Mouse (Mus musculus): Measurements from ENCODE around the gene Stag1. TPM values are rescaled to one million over a fixed set of nuclear protein-coding genes. Genes with fewer than 3 reads are reported as not detected.
A peak's percentile ranks its signal among the peaks of the same experiment; 100 is the strongest.

Gene Stag1
- polyA plus RNA-seq, 1 experiment from 2014 or later = 44.7 TPM

GRCm38 (mm10) chr9:100626258-100626657 is 28.7 kb downstream of the Stag1 start:
- WGBS = 88% methylated on average over 2 of the region's 2 CpGs
- Histone ChIP-seq H3K4me2 (no peak overlapping the region), H3K9me3 (no peaks in the 10 kb centered on the region), H3K36me3 (no peaks in the 10 kb centered on the region), H3K27ac (no peak overlapping the region), H3K4me3 (no peak overlapping the region), H3K9ac (no peak overlapping the region), H3K4me1 (replicated peaks) (no peaks in the 10 kb centered on the region), H3K27me3 (no peaks in the 10 kb centered on the region)
- no peak for ATAC-seq (ENCODE audit: low FRiP score)

- H3K4me1 ChIP-seq (replicated peaks) = peaks cover 28% of the 10 kb centered on the region
- no peaks in the 10 kb centered on the region for H3K9me3 ChIP-seq
- no peaks in the 10 kb centered on the region for H3K36me3 ChIP-seq
- peak overlapping the region; percentile 99 for H3K27ac ChIP-seq
- no peak overlapping the region for H3K4me3 ChIP-seq
- no peak for ATAC-seq (ENCODE audit: low FRiP score)
- H3K9ac ChIP-seq = peak overlapping the region; percentile 39; the same call in 1 of the 2 replicates
- 29% methylated on average over 2 of the region's 2 CpGs for WGBS
- H3K27me3 ChIP-seq = no peaks in the 10 kb centered on the region
- H3K4me2 ChIP-seq = 0 out of 2 replicates have a peak overlapping the region, but pooled peaks have one; percentile 75
These were observed 43.2 kb downstream of the Stag1 start for GRCm38 (mm10) chr9:100640754-100641153.

GRCm38 (mm10) chr9:100641391-100642085 is 43.9 kb downstream of the Stag1 start:
- no peaks in the 10 kb centered on the region for H3K36me3 ChIP-seq
- ATAC-seq (ENCODE audit: low FRiP score) = no peak
- WGBS = 30% methylated on average over 6 of the region's 6 CpGs

GRCm38 (mm10) chr9:100642186-100642839 is 44.7 kb downstream of the Stag1 start:
- Histone ChIP-seq H3K4me2 (peak overlapping the region; percentile 75), H3K9me3 (no peaks in the 10 kb centered on the region), H3K4me1 (replicated peaks) (peaks cover 37% of the 10 kb centered on the region), H3K36me3 (no peaks in the 10 kb centered on the region), H3K9ac (peak overlapping the region; percentile 84), H3K4me3 (peak overlapping the region; percentile 81), H3K27me3 (no peaks in the 10 kb centered on the region), H3K27ac (peak overlapping the region; percentile 99)
- no peak for ATAC-seq (ENCODE audit: low FRiP score)
- under 1% methylated on average over 16 of the region's 16 CpGs for WGBS

More at GRCm38 (mm10) chr9:100641391-100642085, 43.9 kb downstream of the Stag1 start:
- Histone ChIP-seq H3K9me3 (no peaks in the 10 kb centered on the region), H3K4me1 (replicated peaks) (peaks cover 31% of the 10 kb centered on the region), H3K4me3 (peak overlapping the region; percentile 81), H3K4me2 (peak overlapping the region; percentile 75), H3K9ac (peak overlapping the region; percentile 84), H3K27ac (peak overlapping the region; percentile 99), H3K27me3 (no peaks in the 10 kb centered on the region)

GRCm38 (mm10) chr9:100642840-100643697 is 45.5 kb downstream of the Stag1 start:
- Histone ChIP-seq H3K27me3 (no peaks in the 10 kb centered on the region), H3K4me2 (peak overlapping the region; percentile 75), H3K9ac (peak overlapping the region; percentile 93), H3K36me3 (no peaks in the 10 kb centered on the region), H3K4me3 (peak overlapping the region; percentile 81), H3K9me3 (no peaks in the 10 kb centered on the region), H3K4me1 (replicated peaks) (peaks cover 37% of the 10 kb centered on the region), H3K27ac (peak overlapping the region; percentile 99)
- 1% methylated on average over 77 of the region's 97 CpGs for WGBS
- ATAC-seq (ENCODE audit: low FRiP score) = peak; percentile 99

GRCm38 (mm10) chr9:100644071-100644771 is 46.6 kb downstream of the Stag1 start:
- Histone ChIP-seq H3K27ac (peak overlapping the region; percentile 99), H3K9ac (peak overlapping the region; percentile 93), H3K4me2 (peak overlapping the region; percentile 62), H3K4me1 (replicated peaks) (peaks cover 37% of the 10 kb centered on the region), H3K27me3 (no peaks in the 10 kb centered on the region), H3K9me3 (no peaks in the 10 kb centered on the region), H3K36me3 (no peaks in the 10 kb centered on the region), H3K4me3 (peak overlapping the region; percentile 81)
- 0% methylated on average over 46 of the region's 64 CpGs for WGBS
- ATAC-seq (ENCODE audit: low FRiP score) = peak; percentile 34

- H3K27ac ChIP-seq = no peak overlapping the region
- no peak overlapping the region; the same call in 1 of the 2 replicates for H3K9ac ChIP-seq
- no peak for ATAC-seq (ENCODE audit: low FRiP score)
- WGBS = 35% methylated on average over 8 of the region's 8 CpGs
- H3K36me3 ChIP-seq = no peaks in the 10 kb centered on the region
- no peaks in the 10 kb centered on the region for H3K9me3 ChIP-seq
- H3K4me3 ChIP-seq = peak overlapping the region; percentile 81
- no peaks in the 10 kb centered on the region for H3K27me3 ChIP-seq
- peak overlapping the region; percentile 62 for H3K4me2 ChIP-seq
- peaks cover 34% of the 10 kb centered on the region for H3K4me1 ChIP-seq (replicated peaks)
These were observed 47.7 kb downstream of the Stag1 start for GRCm38 (mm10) chr9:100645026-100645940.

GRCm38 (mm10) chr9:100646276-100646675 is 48.7 kb downstream of the Stag1 start:
- ATAC-seq (ENCODE audit: low FRiP score) = no peak
- WGBS = 88% methylated on average over 2 of the region's 2 CpGs
- no peaks in the 10 kb centered on the region for H3K36me3 ChIP-seq
- no peaks in the 10 kb centered on the region for H3K27me3 ChIP-seq
- H3K4me1 ChIP-seq (replicated peaks) = peaks cover 24% of the 10 kb centered on the region
- no peaks in the 10 kb centered on the region for H3K9me3 ChIP-seq
- no peak overlapping the region for H3K4me3 ChIP-seq
- H3K9ac ChIP-seq = no peak overlapping the region
- no peak overlapping the region for H3K4me2 ChIP-seq
- no peak overlapping the region for H3K27ac ChIP-seq

- no peaks in the 10 kb centered on the region for H3K27me3 ChIP-seq
- no peaks in the 10 kb centered on the region for H3K9me3 ChIP-seq
- ATAC-seq (ENCODE audit: low FRiP score) = no peak
- no peak overlapping the region for H3K9ac ChIP-seq
- no peak overlapping the region for H3K4me3 ChIP-seq
- H3K36me3 ChIP-seq = no peaks in the 10 kb centered on the region
- 95% methylated on average over 2 of the region's 2 CpGs for WGBS
- H3K4me2 ChIP-seq = no peak overlapping the region
- no peak overlapping the region for H3K27ac ChIP-seq
- H3K4me1 ChIP-seq (replicated peaks) = peaks cover 15% of the 10 kb centered on the region
These were observed 50.3 kb downstream of the Stag1 start for GRCm38 (mm10) chr9:100647774-100648323.

GRCm38 (mm10) chr9:100654104-100654503 is 56.5 kb downstream of the Stag1 start:
- WGBS = 85% methylated on average over 3 of the region's 3 CpGs
- Histone ChIP-seq H3K27ac (no peak overlapping the region), H3K36me3 (no peaks in the 10 kb centered on the region), H3K4me2 (no peak overlapping the region), H3K9me3 (no peaks in the 10 kb centered on the region), H3K4me1 (replicated peaks) (no peaks in the 10 kb centered on the region), H3K4me3 (no peak overlapping the region), H3K27me3 (no peaks in the 10 kb centered on the region), H3K9ac (no peak overlapping the region)
- no peak for ATAC-seq (ENCODE audit: low FRiP score)

GRCm38 (mm10) chr9:100656058-100656457 is 58.5 kb downstream of the Stag1 start:
- no peaks in the 10 kb centered on the region for H3K4me1 ChIP-seq (replicated peaks)
- H3K27ac ChIP-seq = no peak overlapping the region
- H3K27me3 ChIP-seq = no peaks in the 10 kb centered on the region
- no peaks in the 10 kb centered on the region for H3K36me3 ChIP-seq
- H3K4me2 ChIP-seq = no peak overlapping the region
- no peak overlapping the region for H3K9ac ChIP-seq
- no peak overlapping the region for H3K4me3 ChIP-seq
- 95% methylated on average over 4 of the region's 4 CpGs for WGBS
- H3K9me3 ChIP-seq = no peaks in the 10 kb centered on the region
- no peak for ATAC-seq (ENCODE audit: low FRiP score)

Data from hindbrain, embryonic 13.5 days (tissue).